Mouse (Mus musculus) hindbrain, embryonic 12.5 days (tissue): Measurements from ENCODE around the gene Mogs. TPM values are rescaled to one million over a fixed set of nuclear protein-coding genes. Genes with fewer than 3 reads are reported as not detected.
A peak's percentile ranks its signal among the peaks of the same experiment; 100 is the strongest.

Source experiments
- ATAC-seq: fragments of 200-750 bp; cut with Nextera tagmentation; 2 replicates; pipeline ENCODE4 v1.8.0; 2017; ENCODE audit warnings: moderate TSS enrichment; ENCODE audit not compliant: low FRiP score
- H3K27ac ChIP-seq: fragments of 300-500 bp; sonication (generic); 2 replicates; pipeline ENCODE4 v1.5.1; 2016; ENCODE audit warnings: mild to moderate bottlenecking
- H3K27me3 ChIP-seq: fragments of 300-500 bp; sonication (generic); 2 replicates; pipeline ENCODE4 v1.6.1; 2016; ENCODE audit warnings: mild to moderate bottlenecking
- H3K36me3 ChIP-seq: fragments of 300-500 bp; sonication (generic); 2 replicates; pipeline ENCODE4 v1.6.1; 2016; ENCODE audit warnings: mild to moderate bottlenecking
- H3K4me1 ChIP-seq: fragments of 300-500 bp; sonication (generic); 2 replicates; pipeline ENCODE4 v1.6.1; 2016
- H3K4me2 ChIP-seq: fragments of 300-500 bp; sonication (generic); replicated peaks from 2 replicates; pipeline ENCODE4 v1.6.1; 2016; ENCODE audit warnings: mild to moderate bottlenecking
- H3K4me3 ChIP-seq: fragments of 300-500 bp; sonication (generic); 2 replicates; pipeline ENCODE4 v1.5.1; 2016; ENCODE audit warnings: mild to moderate bottlenecking
- H3K9ac ChIP-seq: fragments of 300-500 bp; sonication (generic); 2 replicates; pipeline ENCODE4 v1.6.1; 2016; ENCODE audit warnings: mild to moderate bottlenecking, moderate library complexity
- H3K9me3 ChIP-seq: fragments of 300-500 bp; sonication (generic); replicated peaks from 2 replicates; pipeline ENCODE4 v1.6.1; 2016; ENCODE audit warnings: mild to moderate bottlenecking
- WGBS: fragments of 180-500 bp; shearing (Covaris S2); methylation state at CpG from one replicate; pipeline ENCODE4 v1.1.7; 2016; 5-methylcytosine and 5-hydroxymethylcytosine counted together
- polyA plus RNA-seq: library from polyadenylated mRNA; unstranded; fragments of >200 nt; fragmentation: Nextera tagmentation; extraction: Ambion mirVana; gene quantifications from 2 replicates; pipeline ENCODE4 v1.2.1, GENCODE M21; 2016

Mogs gene
- polyA plus RNA-seq, 1 experiment from 2014 or later: 42.6 TPM

GRCm38 (mm10) chr6:83078324-83078858 is 36.9 kb upstream of the Mogs start:
- H3K9ac ChIP-seq: peak overlapping the region; percentile 84
- no peaks in the 10 kb centered on the region for H3K9me3 ChIP-seq
- under 1% methylated on average over 46 of the region's 46 CpGs for WGBS
- ATAC-seq: peak; percentile 93
- peak overlapping the region; percentile 97 for H3K4me2 ChIP-seq
- H3K36me3 ChIP-seq: peaks cover 22% of the 10 kb centered on the region
- H3K4me3 ChIP-seq: peak overlapping the region; percentile 69
- H3K27me3 ChIP-seq: peaks cover 56% of the 10 kb centered on the region
- peak overlapping the region; percentile 84 for H3K27ac ChIP-seq
- peaks cover 21% of the 10 kb centered on the region for H3K4me1 ChIP-seq

DNA sequence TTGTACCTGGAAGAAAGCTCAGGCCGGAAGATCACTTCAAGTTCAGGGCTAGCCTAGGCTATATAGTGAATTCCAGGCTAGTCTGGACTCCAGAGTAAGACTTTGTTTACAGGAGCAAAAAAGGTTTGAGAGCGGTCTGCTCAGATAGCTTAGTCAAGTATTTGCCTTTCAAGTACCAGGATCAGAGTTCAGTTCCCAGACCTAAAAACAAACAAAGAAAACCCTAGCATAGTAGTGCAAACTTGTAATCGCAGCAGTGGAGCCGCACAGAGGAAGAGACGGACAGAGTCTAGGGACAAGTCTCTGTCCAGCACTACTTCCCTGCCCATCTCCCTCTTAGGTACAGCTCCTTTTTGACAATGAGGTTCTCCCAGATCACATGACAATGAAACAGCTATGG is 35.1 kb upstream of the Mogs start:
- Histone ChIP-seq H3K36me3 (peaks cover 22% of the 10 kb centered on the region), H3K9me3 (no peaks in the 10 kb centered on the region), H3K4me3 (no peak overlapping the region), H3K4me2 (no peak overlapping the region), H3K9ac (no peak overlapping the region), H3K27me3 (peaks cover 56% of the 10 kb centered on the region), H3K4me1 (peaks cover 30% of the 10 kb centered on the region), H3K27ac (no peak overlapping the region)
- no peak for ATAC-seq
- WGBS: 90% methylated on average over 5 of the region's 5 CpGs

DNA sequence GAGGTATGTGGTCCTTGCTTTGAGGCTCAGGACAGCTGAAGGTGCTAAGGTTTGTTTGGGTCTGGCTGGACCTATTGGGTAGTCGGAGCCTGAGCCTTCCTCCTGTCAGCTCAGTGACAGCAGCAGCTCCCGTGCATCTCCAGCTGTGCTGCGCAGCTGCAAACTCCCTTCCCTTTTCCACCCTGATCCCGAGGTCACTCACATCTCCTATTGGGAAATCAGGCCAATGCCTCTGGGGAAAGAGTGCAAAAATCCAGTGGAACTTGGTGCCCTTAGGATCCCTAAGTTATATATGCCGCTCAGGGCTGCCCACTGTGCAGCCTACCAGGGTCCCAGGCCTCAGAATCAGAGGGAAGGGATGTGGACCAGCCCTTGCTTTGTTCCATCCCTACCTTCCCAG is 31.8 kb upstream of the Mogs start:
- peaks cover 69% of the 10 kb centered on the region for H3K27me3 ChIP-seq
- H3K27ac ChIP-seq: no peak overlapping the region
- no peak overlapping the region for H3K4me2 ChIP-seq
- H3K9ac ChIP-seq: 0 out of 2 replicates have a peak overlapping the region, but pooled peaks have one; percentile 23
- no peaks in the 10 kb centered on the region for H3K9me3 ChIP-seq
- WGBS: 7% methylated on average over 5 of the region's 5 CpGs
- no peak for ATAC-seq
- H3K4me3 ChIP-seq: no peak overlapping the region
- peaks cover 22% of the 10 kb centered on the region for H3K36me3 ChIP-seq
- H3K4me1 ChIP-seq: peaks cover 36% of the 10 kb centered on the region

DNA sequence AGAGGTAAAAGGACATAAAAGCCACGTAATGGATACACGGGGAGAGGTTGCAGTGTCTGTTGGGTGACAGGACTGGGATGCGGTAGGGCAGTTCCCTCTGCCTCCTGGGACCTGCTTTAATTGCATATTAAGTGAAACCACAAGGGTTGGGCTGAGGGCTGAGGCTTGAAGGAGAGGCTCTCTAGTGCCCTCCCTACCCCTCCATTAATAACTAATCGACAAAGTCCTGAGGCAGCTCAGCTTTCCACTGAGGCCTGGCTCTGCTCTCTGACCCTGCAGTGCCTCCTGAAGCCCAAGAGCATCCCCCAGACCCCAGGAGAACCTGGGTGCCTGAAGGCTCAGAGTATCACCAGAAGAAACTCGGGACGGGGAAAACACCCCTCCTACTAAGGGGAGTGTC is 30.8 kb upstream of the Mogs start:
- no peak overlapping the region for H3K9ac ChIP-seq
- no peak overlapping the region for H3K4me3 ChIP-seq
- no peak overlapping the region for H3K27ac ChIP-seq
- peaks cover 78% of the 10 kb centered on the region for H3K27me3 ChIP-seq
- no peaks in the 10 kb centered on the region for H3K9me3 ChIP-seq
- no peak overlapping the region for H3K4me2 ChIP-seq
- ATAC-seq: no peak
- 4% methylated on average over 6 of the region's 6 CpGs for WGBS
- H3K4me1 ChIP-seq: peaks cover 29% of the 10 kb centered on the region
- H3K36me3 ChIP-seq: peaks cover 22% of the 10 kb centered on the region

GRCm38 (mm10) chr6:83086121-83087035 is 28.9 kb upstream of the Mogs start, which contains the start of gene Lbx2:
Gene Lbx2 (plus strand): TSS chr6:83086367.
- Histone ChIP-seq H3K4me3 (no peak within 1 kb of the TSS), H3K36me3 (peaks cover 5% of the 10 kb centered on the region), H3K9ac (no peak within 1 kb of the TSS), H3K4me1 (peaks cover 21% of the 10 kb centered on the region), H3K27ac (no peak within 1 kb of the TSS), H3K4me2 (peak within 1 kb of the TSS; percentile 40), H3K27me3 (peaks cover 94% of the 10 kb centered on the region), H3K9me3 (no peaks in the 10 kb centered on the region)
- ATAC-seq: no peak
- 3% methylated on average over 42 of the region's 42 CpGs for WGBS

DNA sequence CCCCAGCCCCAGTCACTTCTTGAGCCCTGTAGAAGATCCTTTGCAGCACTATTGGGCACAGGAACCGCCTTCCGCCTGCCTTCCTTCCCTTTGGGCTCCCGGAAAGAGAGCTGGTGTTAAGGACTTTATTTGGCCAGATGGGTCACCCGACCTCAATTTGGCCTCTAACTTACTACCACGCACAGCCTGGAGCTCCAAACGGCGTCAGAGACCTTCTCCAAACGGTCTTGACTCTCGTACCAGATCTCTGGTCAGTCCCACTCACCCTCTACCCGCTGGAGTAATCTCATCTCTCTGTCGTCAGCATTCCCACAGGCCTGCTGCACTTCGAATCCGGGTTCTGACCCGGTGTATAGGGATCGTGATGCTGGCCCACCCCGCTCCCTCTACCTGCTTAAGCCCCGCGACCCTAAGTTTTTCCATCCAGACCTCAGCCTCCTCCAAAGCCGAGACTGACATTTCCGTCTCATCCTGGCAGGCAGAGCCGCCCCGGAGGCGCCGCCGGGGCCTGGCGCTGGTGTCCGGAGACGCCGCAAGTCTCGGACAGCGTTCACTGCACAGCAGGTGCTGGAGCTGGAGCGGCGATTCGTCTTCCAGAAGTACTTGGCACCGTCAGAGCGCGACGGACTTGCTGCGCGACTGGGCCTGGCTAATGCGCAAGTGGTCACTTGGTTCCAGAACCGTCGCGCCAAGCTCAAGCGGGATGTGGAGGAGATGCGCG is 27.9 kb upstream of the Mogs start:
- no peak overlapping the region for H3K9ac ChIP-seq
- peaks cover 21% of the 10 kb centered on the region for H3K4me1 ChIP-seq
- H3K9me3 ChIP-seq: no peaks in the 10 kb centered on the region
- peaks cover 89% of the 10 kb centered on the region for H3K27me3 ChIP-seq
- H3K4me3 ChIP-seq: peak overlapping the region; percentile 18
- H3K36me3 ChIP-seq: no peaks in the 10 kb centered on the region
- no peak overlapping the region for H3K27ac ChIP-seq
- H3K4me2 ChIP-seq: peak overlapping the region; percentile 40
- no peak for ATAC-seq
- WGBS: 2% methylated on average over 47 of the region's 47 CpGs

GRCm38 (mm10) chr6:83087926-83088260 is 27.4 kb upstream of the Mogs start:
- 6% methylated on average over 9 of the region's 9 CpGs for WGBS
- H3K36me3 ChIP-seq: no peaks in the 10 kb centered on the region
- no peaks in the 10 kb centered on the region for H3K9me3 ChIP-seq
- H3K4me2 ChIP-seq: peak overlapping the region; percentile 40
- H3K27me3 ChIP-seq: peaks cover 89% of the 10 kb centered on the region
- no peak for ATAC-seq
- no peak overlapping the region for H3K9ac ChIP-seq
- H3K27ac ChIP-seq: no peak overlapping the region
- peak overlapping the region; percentile 18 for H3K4me3 ChIP-seq
- H3K4me1 ChIP-seq: peaks cover 21% of the 10 kb centered on the region

GRCm38 (mm10) chr6:83092416-83093127 is 22.7 kb upstream of the Mogs start:
- WGBS: 40% methylated on average over 6 of the region's 6 CpGs
- H3K36me3 ChIP-seq: no peaks in the 10 kb centered on the region
- ATAC-seq: no peak

DNA sequence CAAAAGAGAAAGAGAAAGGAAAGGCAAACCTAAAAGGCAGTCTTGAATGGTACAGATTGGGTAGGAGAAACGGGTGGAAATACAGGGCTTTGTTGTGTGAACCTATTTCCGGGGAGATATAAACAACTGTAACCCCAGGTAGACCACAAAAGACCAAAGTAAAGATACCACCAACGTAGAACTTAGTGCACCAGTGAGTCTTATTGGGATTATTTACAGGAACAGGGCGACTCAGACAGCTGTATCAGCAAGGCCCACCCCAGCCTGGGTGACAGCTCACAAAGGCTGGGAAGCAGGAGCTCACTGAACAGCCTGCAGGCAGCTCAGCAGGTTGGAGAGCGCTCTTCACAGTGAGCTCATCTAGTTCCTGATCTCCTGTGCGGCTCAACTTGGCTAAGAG is 19.3 kb upstream of the Mogs start:
- Histone ChIP-seq H3K4me2 (no peak overlapping the region), H3K9me3 (0 out of 2 replicates have a peak, but pooled peaks cover 3% of the 10 kb centered on the region), H3K36me3 (no peaks in the 10 kb centered on the region), H3K4me3 (no peak overlapping the region), H3K9ac (no peak overlapping the region), H3K4me1 (peaks cover 3% of the 10 kb centered on the region; the same call in 1 of the 2 replicates), H3K27me3 (peaks cover 28% of the 10 kb centered on the region), H3K27ac (no peak overlapping the region)
- WGBS: 48% methylated on average over 6 of the region's 6 CpGs
- ATAC-seq: no peak

More at GRCm38 (mm10) chr6:83092416-83093127, 22.7 kb upstream of the Mogs start:
- H3K4me2 ChIP-seq: no peak overlapping the region
- 0 out of 2 replicates have a peak, but pooled peaks cover 3% of the 10 kb centered on the region for H3K9me3 ChIP-seq
- no peak overlapping the region for H3K4me3 ChIP-seq
- no peak overlapping the region for H3K27ac ChIP-seq
- peaks cover 2% of the 10 kb centered on the region; the same call in 1 of the 2 replicates for H3K4me1 ChIP-seq
- peaks cover 52% of the 10 kb centered on the region for H3K27me3 ChIP-seq
- H3K9ac ChIP-seq: no peak overlapping the region

DNA sequence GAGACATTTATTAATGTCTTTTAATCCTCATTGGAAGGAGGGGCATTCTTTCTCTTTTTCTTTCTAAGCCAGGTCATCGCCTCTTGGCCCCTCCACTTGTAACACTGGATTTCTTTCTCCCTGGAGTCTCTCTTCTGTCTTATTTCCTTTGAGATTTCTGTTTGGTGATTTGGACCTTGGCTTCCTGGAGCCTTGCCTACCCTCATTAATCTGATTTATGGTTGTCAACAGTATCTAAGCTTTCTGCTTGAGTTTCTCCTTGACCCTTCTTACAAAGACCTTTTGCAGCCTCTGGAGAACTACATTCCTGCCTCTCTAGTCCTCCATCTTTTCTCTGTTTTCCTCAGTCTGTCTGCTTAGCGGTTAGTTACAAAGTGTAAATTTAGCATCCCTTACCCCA is 16.9 kb upstream of the Mogs start:
- H3K4me1 ChIP-seq: peaks cover 19% of the 10 kb centered on the region
- H3K36me3 ChIP-seq: no peaks in the 10 kb centered on the region
- 0 out of 2 replicates have a peak, but pooled peaks cover 3% of the 10 kb centered on the region for H3K9me3 ChIP-seq
- 82% methylated on average over 2 of the region's 2 CpGs for WGBS
- H3K4me2 ChIP-seq: no peak overlapping the region
- no peak overlapping the region for H3K4me3 ChIP-seq
- no peak for ATAC-seq
- no peak overlapping the region for H3K9ac ChIP-seq
- no peak overlapping the region for H3K27ac ChIP-seq
- peaks cover 25% of the 10 kb centered on the region for H3K27me3 ChIP-seq

DNA sequence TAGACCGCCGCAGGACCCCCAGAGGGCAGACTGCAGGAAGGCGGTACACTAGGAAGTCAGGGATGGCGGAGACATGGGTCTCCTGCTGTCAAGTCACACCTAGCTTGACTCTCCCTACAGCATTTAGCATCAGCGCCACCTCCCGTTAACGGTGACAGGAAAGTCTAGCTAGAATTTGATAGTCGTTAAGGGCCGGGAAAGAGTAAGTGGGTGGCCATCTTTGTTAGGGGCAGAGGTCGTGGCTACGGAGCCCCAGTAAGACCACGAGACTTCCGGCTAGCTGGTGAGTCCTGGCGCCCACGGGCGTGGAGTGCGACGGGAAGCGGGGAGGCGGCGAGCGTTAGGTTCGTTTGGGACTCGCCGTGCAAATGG is 14.0 kb upstream of the Mogs start, which contains the start of the genes Ccdc142 and Gm42688:
TSS of gene Ccdc142 (plus strand) at position 286 of the 372 bp plus-strand sequence.
TSS of gene Gm42688 (plus strand) at position 302 of the 372 bp plus-strand sequence.
- H3K27me3 ChIP-seq: peaks cover 19% of the 10 kb centered on the region
- H3K9ac ChIP-seq: peak within 1 kb of the TSS; percentile 84
- ATAC-seq: peak; percentile 91
- H3K4me3 ChIP-seq: peak within 1 kb of the TSS; percentile 76
- H3K4me2 ChIP-seq: peak within 1 kb of the TSS; percentile 100
- H3K27ac ChIP-seq: peak within 1 kb of the TSS; percentile 79
- H3K36me3 ChIP-seq: no peaks in the 10 kb centered on the region
- H3K4me1 ChIP-seq: peaks cover 20% of the 10 kb centered on the region
- 1% methylated on average over 25 of the region's 25 CpGs for WGBS
- H3K9me3 ChIP-seq: no peaks in the 10 kb centered on the region
